Mouse (Mus musculus): ENCODE measurements around the gene Fgf22. TPM values are rescaled to one million over a fixed set of nuclear protein-coding genes. Genes with fewer than 3 reads are reported as not detected.

The Fgf22 gene
- polyA plus RNA-seq, 1 experiment from 2014 or later: not detected

- Histone ChIP-seq H3K27ac (ENCODE audit: low read length) (no peak overlapping the region), H3K4me3 (ENCODE audit: low read length) (peak overlapping the region; percentile 54), H3K27me3 (replicated peaks; ENCODE audit: control insufficient read depth, insufficient read depth, low read length) (peaks cover 2% of the 10 kb centered on the region; the same call in 1 of the 2 replicates), H3K9me3 (ENCODE audit: control insufficient read depth, low read length) (no peaks in the 10 kb centered on the region), H3K4me1 (ENCODE audit: control insufficient read depth, insufficient read depth, low read length) (peaks cover 37% of the 10 kb centered on the region), H3K4me2 (ENCODE audit: low read depth, low read length) (peak overlapping the region; percentile 94), H3K36me3 (ENCODE audit: control insufficient read depth, insufficient read depth, low read length) (no peaks in the 10 kb centered on the region), H3K9ac (ENCODE audit: low read depth, low read length) (peak overlapping the region; percentile 43)
- ATAC-seq: no peak
- 33% methylated on average over 21 of the region's 21 CpGs for WGBS
These were observed 26.3 kb downstream of the Fgf22 start for GRCm38 (mm10) chr10:79781139-79781538.

GRCm38 (mm10) chr10:79781956-79782355 lies 27.1 kb downstream of the Fgf22 start:
- ATAC-seq: no peak
- no peak overlapping the region for H3K4me3 ChIP-seq (ENCODE audit: low read length)
- H3K27me3 ChIP-seq (replicated peaks; ENCODE audit: control insufficient read depth, insufficient read depth, low read length): peaks cover 2% of the 10 kb centered on the region; the same call in 1 of the 2 replicates
- H3K27ac ChIP-seq (ENCODE audit: low read length): no peak overlapping the region
- WGBS: 72% methylated on average over 5 of the region's 5 CpGs
- peaks cover 34% of the 10 kb centered on the region for H3K4me1 ChIP-seq (ENCODE audit: control insufficient read depth, insufficient read depth, low read length)
- no peaks in the 10 kb centered on the region for H3K9me3 ChIP-seq (ENCODE audit: control insufficient read depth, low read length)
- no peak overlapping the region for H3K9ac ChIP-seq (ENCODE audit: low read depth, low read length)
- no peak overlapping the region for H3K4me2 ChIP-seq (ENCODE audit: low read depth, low read length)
- H3K36me3 ChIP-seq (ENCODE audit: control insufficient read depth, insufficient read depth, low read length): no peaks in the 10 kb centered on the region

GRCm38 (mm10) chr10:79783050-79783449 lies 28.2 kb downstream of the Fgf22 start:
- Histone ChIP-seq H3K9me3 (ENCODE audit: control insufficient read depth, low read length) (no peaks in the 10 kb centered on the region), H3K9ac (ENCODE audit: low read depth, low read length) (no peak overlapping the region), H3K27me3 (replicated peaks; ENCODE audit: control insufficient read depth, insufficient read depth, low read length) (peaks cover 2% of the 10 kb centered on the region; the same call in 1 of the 2 replicates), H3K4me3 (ENCODE audit: low read length) (no peak overlapping the region), H3K4me1 (ENCODE audit: control insufficient read depth, insufficient read depth, low read length) (peaks cover 24% of the 10 kb centered on the region), H3K4me2 (ENCODE audit: low read depth, low read length) (no peak overlapping the region), H3K36me3 (ENCODE audit: control insufficient read depth, insufficient read depth, low read length) (no peaks in the 10 kb centered on the region), H3K27ac (ENCODE audit: low read length) (no peak overlapping the region)
- ATAC-seq: no peak
- WGBS: 61% methylated on average over 7 of the region's 7 CpGs

GRCm38 (mm10) chr10:79783920-79784800 lies 29.3 kb downstream of the Fgf22 start:
- Histone ChIP-seq H3K9ac (ENCODE audit: low read depth, low read length) (no peak overlapping the region), H3K9me3 (ENCODE audit: control insufficient read depth, low read length) (no peaks in the 10 kb centered on the region), H3K4me2 (ENCODE audit: low read depth, low read length) (no peak overlapping the region), H3K27ac (ENCODE audit: low read length) (no peak overlapping the region), H3K27me3 (replicated peaks; ENCODE audit: control insufficient read depth, insufficient read depth, low read length) (peaks cover 2% of the 10 kb centered on the region; the same call in 1 of the 2 replicates), H3K36me3 (ENCODE audit: control insufficient read depth, insufficient read depth, low read length) (no peaks in the 10 kb centered on the region), H3K4me1 (ENCODE audit: control insufficient read depth, insufficient read depth, low read length) (peaks cover 16% of the 10 kb centered on the region), H3K4me3 (ENCODE audit: low read length) (no peak overlapping the region)
- no peak for ATAC-seq
- 39% methylated on average over 27 of the region's 27 CpGs for WGBS

- no peak for ATAC-seq
- H3K36me3 ChIP-seq (ENCODE audit: control insufficient read depth, insufficient read depth, low read length): no peaks in the 10 kb centered on the region
- no peak overlapping the region for H3K4me3 ChIP-seq (ENCODE audit: low read length)
- H3K9me3 ChIP-seq (ENCODE audit: control insufficient read depth, low read length): no peaks in the 10 kb centered on the region
- H3K4me1 ChIP-seq (ENCODE audit: control insufficient read depth, insufficient read depth, low read length): peaks cover 2% of the 10 kb centered on the region
- H3K27ac ChIP-seq (ENCODE audit: low read length): no peak overlapping the region
- no peak overlapping the region for H3K9ac ChIP-seq (ENCODE audit: low read depth, low read length)
- WGBS: 35% methylated on average over 7 of the region's 7 CpGs
- H3K27me3 ChIP-seq (replicated peaks; ENCODE audit: control insufficient read depth, insufficient read depth, low read length): peaks cover 2% of the 10 kb centered on the region; the same call in 1 of the 2 replicates
- H3K4me2 ChIP-seq (ENCODE audit: low read depth, low read length): no peak overlapping the region
These were observed 33.7 kb downstream of the Fgf22 start for GRCm38 (mm10) chr10:79788386-79789158.

- H3K27ac ChIP-seq (ENCODE audit: low read length): no peak overlapping the region
- H3K4me3 ChIP-seq (ENCODE audit: low read length): no peak overlapping the region
- no peak for ATAC-seq
- H3K4me1 ChIP-seq (ENCODE audit: control insufficient read depth, insufficient read depth, low read length): peaks cover 12% of the 10 kb centered on the region
- WGBS: 55% methylated on average over 2 of the region's 2 CpGs
- no peaks in the 10 kb centered on the region; the same call in 1 of the 2 replicates for H3K27me3 ChIP-seq (replicated peaks; ENCODE audit: control insufficient read depth, insufficient read depth, low read length)
- H3K4me2 ChIP-seq (ENCODE audit: low read depth, low read length): no peak overlapping the region
- no peak overlapping the region for H3K9ac ChIP-seq (ENCODE audit: low read depth, low read length)
- no peaks in the 10 kb centered on the region for H3K36me3 ChIP-seq (ENCODE audit: control insufficient read depth, insufficient read depth, low read length)
- no peaks in the 10 kb centered on the region for H3K9me3 ChIP-seq (ENCODE audit: control insufficient read depth, low read length)
These were observed 34.7 kb downstream of the Fgf22 start for GRCm38 (mm10) chr10:79789581-79789980.

GRCm38 (mm10) chr10:79790861-79791260 lies 36.0 kb downstream of the Fgf22 start, which contains the start of gene Prss57:
Gene Prss57 (minus strand): TSS chr10:79790961.
- Histone ChIP-seq H3K9me3 (ENCODE audit: control insufficient read depth, low read length) (no peaks in the 10 kb centered on the region; the same call in 1 of the 2 replicates), H3K27ac (ENCODE audit: low read length) (no peak within 1 kb of the TSS), H3K36me3 (ENCODE audit: control insufficient read depth, insufficient read depth, low read length) (no peaks in the 10 kb centered on the region), H3K9ac (ENCODE audit: low read depth, low read length) (no peak within 1 kb of the TSS), H3K4me3 (ENCODE audit: low read length) (no peak within 1 kb of the TSS), H3K4me2 (ENCODE audit: low read depth, low read length) (no peak within 1 kb of the TSS), H3K27me3 (replicated peaks; ENCODE audit: control insufficient read depth, insufficient read depth, low read length) (no peaks in the 10 kb centered on the region), H3K4me1 (ENCODE audit: control insufficient read depth, insufficient read depth, low read length) (peaks cover 18% of the 10 kb centered on the region)
- 88% methylated on average over 4 of the region's 4 CpGs for WGBS
- ATAC-seq: no peak

- H3K9ac ChIP-seq (ENCODE audit: low read depth, low read length): no peak overlapping the region
- H3K4me3 ChIP-seq (ENCODE audit: low read length): no peak overlapping the region
- H3K4me1 ChIP-seq (ENCODE audit: control insufficient read depth, insufficient read depth, low read length): peaks cover 22% of the 10 kb centered on the region
- H3K36me3 ChIP-seq (ENCODE audit: control insufficient read depth, insufficient read depth, low read length): no peaks in the 10 kb centered on the region
- no peak overlapping the region for H3K27ac ChIP-seq (ENCODE audit: low read length)
- 81% methylated on average over 5 of the region's 5 CpGs for WGBS
- no peaks in the 10 kb centered on the region for H3K27me3 ChIP-seq (replicated peaks; ENCODE audit: control insufficient read depth, insufficient read depth, low read length)
- ATAC-seq: no peak
- H3K9me3 ChIP-seq (ENCODE audit: control insufficient read depth, low read length): no peaks in the 10 kb centered on the region; the same call in 1 of the 2 replicates
- H3K4me2 ChIP-seq (ENCODE audit: low read depth, low read length): no peak overlapping the region
These were observed 37.6 kb downstream of the Fgf22 start for GRCm38 (mm10) chr10:79792339-79793040.

Data from intestine, embryonic 16.5 days (tissue).